Mouse (Mus musculus) forebrain, embryonic 10.5 days (tissue): ENCODE measurements around the gene Hoxa3. TPM values are rescaled to one million over a fixed set of nuclear protein-coding genes. Genes with fewer than 3 reads are reported as not detected.
A peak's percentile ranks its signal among the peaks of the same experiment; 100 is the strongest.

ENCODE experiments used
- DNase-seq: peaks from one replicate; pipeline ENCODE4 v3.0.0-alpha.2; 2017; ENCODE audit warnings: low spot score; ENCODE audit errors: extremely low spot score
- H3K27ac ChIP-seq: fragments of 300-500 bp; sonication (generic); 2 replicates; pipeline ENCODE4 v1.5.1; 2016; ENCODE audit warnings: mild to moderate bottlenecking
- H3K27me3 ChIP-seq: fragments of 300-500 bp; sonication (generic); 2 replicates; pipeline ENCODE4 v1.6.1; 2016; ENCODE audit warnings: mild to moderate bottlenecking; ENCODE audit not compliant: poor library complexity, severe bottlenecking
- H3K36me3 ChIP-seq: fragments of 300-500 bp; sonication (generic); replicated peaks from 2 replicates; pipeline ENCODE4 v1.6.1; 2016; ENCODE audit warnings: mild to moderate bottlenecking, moderate library complexity
- H3K4me1 ChIP-seq: fragments of 300-500 bp; sonication (generic); 2 replicates; pipeline ENCODE4 v1.6.1; 2016
- H3K4me3 ChIP-seq: fragments of 300-500 bp; sonication (generic); 2 replicates; pipeline ENCODE4 v1.5.1; 2016; ENCODE audit warnings: mild to moderate bottlenecking, moderate library complexity
- H3K9me3 ChIP-seq: fragments of 300-500 bp; sonication (generic); 2 replicates; pipeline ENCODE4 v1.6.1; 2016; ENCODE audit warnings: mild to moderate bottlenecking, moderate library complexity
- WGBS: fragments of 180-500 bp; shearing (Covaris S2); methylation state at CpG from one replicate; pipeline ENCODE4 v1.1.7; 2016; 5-methylcytosine and 5-hydroxymethylcytosine counted together
- polyA plus RNA-seq: library from polyadenylated mRNA; unstranded; fragments of >200 nt; fragmentation: Nextera tagmentation; extraction: Ambion mirVana; gene quantifications from 2 replicates; pipeline ENCODE4 v1.2.1, GENCODE M21; 2016

The Hoxa3 gene
- polyA plus RNA-seq, 1 experiment from 2014 or later: not detected

DNA sequence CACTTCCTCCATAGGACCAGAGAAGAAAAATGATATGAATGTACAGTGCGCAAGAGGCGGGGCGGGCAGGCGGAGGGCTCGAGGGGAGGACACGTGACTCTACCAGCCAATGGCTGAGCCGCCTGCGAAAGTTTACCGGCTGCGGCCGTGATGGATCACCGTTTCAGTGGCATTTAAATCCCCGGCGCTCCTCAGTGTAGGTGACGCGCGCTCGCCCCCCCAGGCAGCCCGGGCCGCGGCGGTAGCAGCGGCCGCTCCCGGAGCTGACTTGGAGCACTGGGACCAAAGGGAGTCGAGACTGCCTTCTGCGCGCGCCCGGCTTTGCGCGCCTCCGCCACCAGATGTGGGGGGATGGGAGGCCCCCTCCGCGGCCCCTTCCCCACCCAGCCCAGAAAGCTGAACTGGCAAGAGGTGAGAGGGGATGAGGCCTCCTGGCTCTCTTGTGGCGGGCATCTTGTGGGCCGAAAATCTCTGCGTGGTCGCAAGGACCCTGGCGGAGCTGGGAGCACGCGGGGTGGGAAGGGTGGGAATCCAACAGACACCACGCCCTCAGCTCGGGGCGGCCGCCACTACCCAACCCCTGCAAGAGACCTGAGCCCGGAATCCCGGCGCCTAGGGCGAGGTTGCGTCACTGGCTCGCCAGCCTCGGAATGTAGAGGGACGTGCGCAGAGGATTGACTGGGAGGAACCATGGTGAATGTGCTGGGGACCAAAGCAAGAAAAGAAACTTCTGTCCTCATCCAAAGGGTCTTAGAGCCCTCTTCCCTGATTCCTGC is 54.7 kb downstream of the Hoxa3 start, which contains the start of gene Hoxa1:
Hoxa1 (minus strand) TSS at position 42 of the 776 bp plus-strand sequence.
- Histone ChIP-seq H3K27ac (no peak within 1 kb of the TSS), H3K9me3 (no peaks in the 10 kb centered on the region), H3K4me1 (peaks cover 28% of the 10 kb centered on the region), H3K4me3 (peak within 1 kb of the TSS; percentile 69), H3K36me3 (no peaks in the 10 kb centered on the region), H3K27me3 (peaks cover 100% of the 10 kb centered on the region)
- under 1% methylated on average over 55 of the region's 55 CpGs for WGBS
- peak; percentile 74 for DNase-seq

DNA sequence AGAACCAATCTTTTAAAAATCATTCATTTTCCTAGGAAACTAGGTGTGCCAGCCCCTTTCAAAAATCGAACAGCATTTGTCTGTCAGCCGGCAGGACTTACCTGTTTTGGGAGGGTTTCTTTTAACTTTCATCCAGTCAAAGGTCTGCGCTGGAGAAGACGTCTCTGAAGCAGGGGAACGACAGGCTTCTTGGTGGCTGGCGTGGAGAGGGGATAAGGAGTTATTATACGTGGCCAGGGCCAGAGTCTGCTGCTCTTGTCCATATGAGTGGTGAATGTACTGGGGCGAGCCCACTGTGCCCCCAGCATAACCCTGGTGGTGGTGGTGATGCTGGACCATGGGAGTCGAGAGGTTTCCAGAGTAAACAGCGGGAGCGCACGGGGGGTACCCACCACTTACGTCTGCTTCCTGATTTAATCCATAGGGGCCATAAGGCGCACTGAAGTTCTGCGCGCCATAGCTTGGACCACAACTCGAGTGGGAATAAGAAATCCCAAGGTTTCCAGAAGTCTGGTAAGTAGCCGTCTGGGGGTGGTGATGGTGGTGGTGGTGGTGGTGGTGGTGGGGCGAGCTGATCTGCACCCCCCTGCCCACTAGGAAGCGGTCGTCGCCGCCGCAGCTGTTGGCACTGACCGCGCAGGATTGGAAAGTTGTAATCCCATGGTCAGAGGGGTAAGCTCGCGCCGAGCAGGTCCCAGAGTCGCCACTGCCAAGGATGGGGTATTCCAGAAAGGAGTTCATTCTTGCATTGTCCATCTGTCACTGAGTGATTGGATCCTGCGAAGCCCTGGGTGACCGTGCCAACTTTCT is 55.5 kb downstream of the Hoxa3 start:
- no peaks in the 10 kb centered on the region for H3K36me3 ChIP-seq
- DNase-seq: no peak
- peaks cover 24% of the 10 kb centered on the region for H3K4me1 ChIP-seq
- peak overlapping the region; percentile 69 for H3K4me3 ChIP-seq
- 1% methylated on average over 32 of the region's 32 CpGs for WGBS
- no peak overlapping the region for H3K27ac ChIP-seq
- H3K9me3 ChIP-seq: no peaks in the 10 kb centered on the region
- H3K27me3 ChIP-seq: peaks cover 100% of the 10 kb centered on the region

- Histone ChIP-seq H3K36me3 (no peaks in the 10 kb centered on the region), H3K4me3 (no peak overlapping the region), H3K9me3 (no peaks in the 10 kb centered on the region), H3K27ac (no peak overlapping the region), H3K4me1 (peaks cover 24% of the 10 kb centered on the region), H3K27me3 (peaks cover 100% of the 10 kb centered on the region)
- DNase-seq: peak; percentile 23
- WGBS: 1% methylated on average over 20 of the region's 20 CpGs
Observed at GRCm38 (mm10) chr6:52156551-52157200, 56.5 kb downstream of the Hoxa3 start.

DNA sequence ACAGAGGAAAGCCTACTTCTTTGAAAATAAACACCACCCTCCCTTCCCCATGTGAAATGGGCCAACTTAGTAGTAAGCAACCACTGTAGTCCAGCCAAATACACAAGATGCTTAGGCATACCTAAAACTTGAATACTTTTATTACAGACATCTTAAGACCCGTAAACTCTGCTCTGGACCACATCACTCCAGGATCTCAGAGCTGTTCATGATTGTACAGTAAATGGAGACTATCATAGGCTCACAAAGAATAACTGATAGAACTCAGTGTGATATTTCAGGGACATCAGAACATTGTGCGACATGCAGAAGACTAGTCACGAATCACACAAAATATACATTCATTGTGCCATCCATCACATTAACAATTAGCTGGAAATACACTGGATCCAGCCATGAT is 57.7 kb downstream of the Hoxa3 start:
- no peak overlapping the region for H3K4me3 ChIP-seq
- H3K27me3 ChIP-seq: peaks cover 100% of the 10 kb centered on the region
- no peak overlapping the region for H3K27ac ChIP-seq
- H3K4me1 ChIP-seq: peaks cover 24% of the 10 kb centered on the region
- H3K36me3 ChIP-seq: no peaks in the 10 kb centered on the region
- DNase-seq: no peak
- no peaks in the 10 kb centered on the region for H3K9me3 ChIP-seq
- 33% methylated on average over 3 of the region's 3 CpGs for WGBS

- no peak for DNase-seq
- Histone ChIP-seq H3K4me1 (peaks cover 18% of the 10 kb centered on the region), H3K4me3 (no peak overlapping the region), H3K27me3 (peaks cover 100% of the 10 kb centered on the region), H3K9me3 (peaks cover 4% of the 10 kb centered on the region), H3K36me3 (no peaks in the 10 kb centered on the region), H3K27ac (no peak overlapping the region)
- 3% methylated on average over 5 of the region's 5 CpGs for WGBS
Observed at GRCm38 (mm10) chr6:52154044-52154443, 59.1 kb downstream of the Hoxa3 start.

DNA sequence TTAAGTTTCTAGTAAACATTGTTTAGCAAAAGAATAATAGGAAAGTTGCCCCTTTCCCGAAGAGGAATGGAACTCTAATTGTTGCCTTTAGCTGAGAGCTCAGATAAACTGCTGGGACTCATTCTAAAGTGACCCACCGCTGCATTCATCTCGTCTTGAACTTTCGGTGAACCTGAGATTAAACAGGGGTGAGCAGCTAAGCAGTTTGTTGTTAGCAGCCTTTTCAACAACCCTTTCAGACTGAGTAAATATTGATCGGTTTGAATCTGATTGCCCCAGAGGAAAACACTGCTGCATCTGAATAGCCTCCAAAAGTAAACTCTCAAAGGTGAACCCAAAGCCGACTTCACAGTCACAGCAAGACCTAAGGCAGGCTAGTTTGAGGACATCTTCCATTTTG is 59.9 kb downstream of the Hoxa3 start:
- Histone ChIP-seq H3K27ac (no peak overlapping the region), H3K36me3 (no peaks in the 10 kb centered on the region), H3K9me3 (peaks cover 4% of the 10 kb centered on the region), H3K27me3 (peaks cover 100% of the 10 kb centered on the region), H3K4me3 (no peak overlapping the region), H3K4me1 (peaks cover 10% of the 10 kb centered on the region)
- 2% methylated on average over 6 of the region's 6 CpGs for WGBS
- peak; percentile 17 for DNase-seq

DNA sequence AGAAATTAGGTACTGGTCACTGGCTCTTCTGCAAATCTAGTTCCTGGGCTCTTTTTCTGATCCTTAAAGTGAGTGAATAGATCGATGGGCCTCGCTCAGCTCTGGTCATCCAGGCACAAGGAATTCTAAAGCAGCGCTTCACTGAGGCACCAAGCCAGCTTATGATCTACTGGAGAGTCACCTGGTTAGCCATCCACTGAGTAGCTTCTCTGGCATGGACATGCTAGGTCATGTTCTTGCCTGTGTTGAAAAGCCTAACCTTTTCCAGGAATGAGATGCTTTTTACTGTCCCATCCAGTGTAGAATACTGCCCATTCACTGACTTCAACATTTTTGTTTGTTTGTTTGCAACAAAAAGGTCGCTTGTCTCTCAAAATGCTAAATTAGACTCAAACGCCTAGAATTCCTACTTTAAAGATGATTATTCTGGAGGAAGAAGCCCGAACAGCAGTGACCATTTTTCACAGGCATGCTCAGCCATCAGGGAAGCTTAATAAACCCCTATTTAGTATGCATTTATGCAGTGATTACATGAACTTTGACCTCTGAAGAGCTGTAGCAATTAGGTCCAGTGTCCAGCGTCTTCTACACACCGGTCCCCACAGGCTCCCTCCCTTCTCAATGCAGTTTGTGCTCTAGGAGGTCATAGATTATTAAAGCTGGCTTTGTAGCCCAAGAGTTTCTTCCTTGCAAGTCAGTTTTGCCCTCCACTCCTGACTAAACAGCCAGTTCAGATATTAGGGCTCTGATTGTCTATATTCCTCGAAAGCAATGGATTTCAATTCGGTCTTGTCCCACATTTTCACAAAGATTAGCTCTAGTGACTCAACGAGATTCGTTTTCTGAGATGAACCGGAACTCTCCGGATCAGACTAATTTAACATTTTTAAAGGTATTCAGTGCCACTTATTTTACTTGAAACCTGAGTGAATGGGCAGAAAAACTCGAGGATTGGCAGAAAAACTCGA is 60.6 kb downstream of the Hoxa3 start:
- Histone ChIP-seq H3K4me1 (peaks cover 5% of the 10 kb centered on the region), H3K27ac (no peak overlapping the region), H3K36me3 (no peaks in the 10 kb centered on the region), H3K27me3 (peaks cover 100% of the 10 kb centered on the region), H3K4me3 (no peak overlapping the region), H3K9me3 (peaks cover 4% of the 10 kb centered on the region)
- WGBS: 2% methylated on average over 16 of the region's 16 CpGs
- DNase-seq: peak; percentile 18

GRCm38 (mm10) chr6:52151571-52151970 is 61.6 kb downstream of the Hoxa3 start:
- WGBS: 3% methylated on average over 4 of the region's 4 CpGs
- Histone ChIP-seq H3K27ac (no peak overlapping the region), H3K4me1 (peaks cover 5% of the 10 kb centered on the region), H3K36me3 (no peaks in the 10 kb centered on the region), H3K27me3 (peaks cover 100% of the 10 kb centered on the region), H3K4me3 (no peak overlapping the region), H3K9me3 (peaks cover 4% of the 10 kb centered on the region)
- DNase-seq: peak; percentile 13

GRCm38 (mm10) chr6:52150401-52150966 is 62.7 kb downstream of the Hoxa3 start:
- peak; percentile 31 for DNase-seq
- no peak overlapping the region for H3K27ac ChIP-seq
- peaks cover 100% of the 10 kb centered on the region for H3K27me3 ChIP-seq
- WGBS: 3% methylated on average over 16 of the region's 16 CpGs
- no peak overlapping the region for H3K4me3 ChIP-seq
- peaks cover 5% of the 10 kb centered on the region for H3K4me1 ChIP-seq
- H3K9me3 ChIP-seq: peaks cover 4% of the 10 kb centered on the region
- H3K36me3 ChIP-seq: no peaks in the 10 kb centered on the region

DNA sequence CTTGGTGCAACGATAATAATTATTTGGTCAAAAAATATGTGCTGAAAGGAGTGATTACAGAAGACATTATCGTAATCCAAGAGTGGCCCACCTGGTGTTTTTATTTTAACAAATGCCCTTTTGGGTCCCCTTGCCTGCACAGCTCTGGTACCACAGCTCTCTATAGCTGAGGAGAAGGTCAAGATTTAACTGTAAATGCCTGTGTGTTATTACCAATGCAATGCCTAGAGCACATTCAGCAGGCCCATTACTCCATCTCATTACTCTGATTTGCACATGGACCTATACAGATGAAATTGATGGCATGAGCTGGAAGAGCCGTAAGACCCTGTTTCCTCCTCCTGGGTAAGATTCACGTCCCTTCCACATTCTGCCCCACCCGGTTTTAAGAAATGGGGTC is 74.0 kb downstream of the Hoxa3 start:
- WGBS: 93% methylated on average over 5 of the region's 5 CpGs
- Histone ChIP-seq H3K27me3 (peaks cover 20% of the 10 kb centered on the region; the same call in 1 of the 2 replicates), H3K36me3 (no peaks in the 10 kb centered on the region), H3K27ac (no peak overlapping the region), H3K4me3 (no peak overlapping the region), H3K4me1 (peaks cover 15% of the 10 kb centered on the region), H3K9me3 (no peaks in the 10 kb centered on the region)
- DNase-seq: no peak

DNA sequence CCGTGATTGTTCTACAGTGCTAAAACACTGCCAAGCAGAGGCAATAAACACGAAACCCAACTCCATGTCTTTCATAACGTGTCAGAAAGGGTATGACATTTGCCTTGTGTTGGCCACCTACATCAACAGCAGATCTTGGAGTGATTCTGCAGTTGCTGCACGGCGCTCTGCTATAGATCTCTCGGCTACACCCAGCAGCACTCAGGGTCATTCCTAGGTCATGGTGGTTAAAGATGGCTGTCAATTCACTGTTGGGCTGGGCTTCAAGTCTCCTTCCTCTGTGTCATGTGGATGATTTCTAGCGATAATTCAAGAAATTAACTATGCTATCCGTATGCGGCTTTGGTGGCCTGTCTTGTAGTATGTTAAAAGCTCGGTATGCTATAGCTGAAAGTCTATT is 74.6 kb downstream of the Hoxa3 start:
- Histone ChIP-seq H3K27ac (no peak overlapping the region), H3K4me1 (peaks cover 15% of the 10 kb centered on the region), H3K9me3 (no peaks in the 10 kb centered on the region), H3K4me3 (no peak overlapping the region), H3K27me3 (peaks cover 20% of the 10 kb centered on the region; the same call in 1 of the 2 replicates), H3K36me3 (no peaks in the 10 kb centered on the region)
- no peak for DNase-seq
- WGBS: 86% methylated on average over 10 of the region's 10 CpGs
